In genomic region chr1:180013479-180013878, GRCm38 (mm10) we compare ENCODE assay signal across 24 mouse cellular contexts.
"Had no signal": no experiment of that assay in that cellular context is flagged by ENCODE, and none has a peak within 500 bp of the region (broad histone marks: within the 10 kb centered on the region; RNA-seq: fewer than 3 reads in every experiment).

No protein-coding gene starts in this region.

- H3K9me3 ChIP-seq: heart, embryonic 13.5 days; heart, embryonic 15.5 days; hindbrain, embryonic 13.5 days; hindbrain, embryonic 15.5 days; limb, embryonic 10.5 days; limb, embryonic 12.5 days had no signal

- H3K27me3 ChIP-seq: heart, embryonic 13.5 days; heart, embryonic 15.5 days; hindbrain, embryonic 13.5 days; hindbrain, embryonic 15.5 days; limb, embryonic 12.5 days had no signal

- DNase-seq: forebrain, postnatal 0 days; gastrocnemius, adult 2 months; gastrocnemius, postnatal 10 days; gastrocnemius, postnatal 25 days; heart, adult 18-20 months; heart, postnatal 14 days; heart, postnatal 36 days; kidney, adult 18-20 months; kidney, adult 8-10 months; kidney, postnatal 10 days; kidney, postnatal 25 days; kidney, postnatal 4 days; liver had no signal

- ATAC-seq: forebrain, postnatal 0 days; hindbrain, postnatal 0 days had no signal

- H3K4me3 ChIP-seq: gastrocnemius, adult 2 months; heart, embryonic 13.5 days; heart, embryonic 15.5 days; hindbrain, embryonic 13.5 days; hindbrain, embryonic 15.5 days; layer of hippocampus, adult 2 months; left cerebral cortex, adult 2 months; limb, embryonic 10.5 days; limb, embryonic 12.5 days had no signal

- H3K4me2 ChIP-seq: heart, embryonic 11.5 days; heart, embryonic 13.5 days; heart, embryonic 15.5 days; hindbrain, embryonic 13.5 days; hindbrain, embryonic 15.5 days; limb, embryonic 12.5 days; liver, embryonic 11.5 days had no signal

- H3K36me3 ChIP-seq: heart, embryonic 13.5 days; heart, embryonic 15.5 days; hindbrain, embryonic 13.5 days; hindbrain, embryonic 15.5 days; limb, embryonic 10.5 days; limb, embryonic 12.5 days had no signal

- H3K9ac ChIP-seq: forebrain, postnatal 0 days; heart, embryonic 13.5 days; heart, embryonic 15.5 days; hindbrain, embryonic 13.5 days; hindbrain, embryonic 15.5 days; limb, embryonic 12.5 days had no signal

- H3K27ac ChIP-seq: gastrocnemius, adult 2 months; heart, embryonic 13.5 days; heart, embryonic 15.5 days; hindbrain, embryonic 13.5 days; hindbrain, embryonic 15.5 days; hindbrain, postnatal 0 days; layer of hippocampus, adult 2 months; left cerebral cortex, adult 2 months; limb, embryonic 10.5 days; limb, embryonic 12.5 days had no signal

- H3K4me1 ChIP-seq: heart, embryonic 13.5 days; heart, embryonic 15.5 days; hindbrain, embryonic 13.5 days; hindbrain, embryonic 15.5 days; limb, embryonic 10.5 days; limb, embryonic 12.5 days had no signal
